In the genomic region with DNA sequence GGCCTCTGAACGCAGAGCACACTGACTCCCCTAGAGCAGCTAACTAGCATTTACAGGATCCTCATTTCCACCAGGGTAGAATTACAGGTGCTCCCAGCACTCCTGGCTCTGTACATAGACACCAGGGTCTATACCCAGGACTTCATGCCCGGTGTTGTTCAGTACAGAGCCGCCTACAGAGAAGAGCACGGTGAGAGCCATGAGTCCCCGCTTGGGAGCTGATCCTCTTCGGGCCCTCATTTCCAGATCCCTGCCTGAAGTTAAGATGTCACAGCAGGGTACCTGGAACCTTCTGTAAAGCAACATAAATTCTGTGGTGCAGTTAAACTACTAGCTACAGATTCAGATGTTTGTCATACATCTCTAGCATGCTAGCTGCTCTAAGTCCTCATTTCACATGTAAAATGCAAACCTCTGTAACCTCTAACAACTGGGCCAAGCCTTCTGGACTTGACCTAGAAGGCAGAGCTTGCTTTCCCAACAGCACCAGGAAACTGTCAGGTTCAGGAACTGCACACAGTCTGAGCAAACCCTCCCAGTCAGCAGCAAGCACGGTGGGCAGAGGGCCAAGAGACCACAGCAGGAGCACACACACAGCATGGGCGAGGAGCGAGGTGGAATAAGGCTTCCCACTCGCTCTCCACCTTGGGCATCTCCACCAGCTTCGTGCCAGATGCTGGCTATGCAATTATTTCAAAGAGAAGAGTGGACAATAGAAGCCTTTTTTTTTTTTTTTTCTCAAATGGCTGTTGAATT, we compare ENCODE assay signal across 13 mouse cellular contexts. TPM values are rescaled to one million over a fixed set of nuclear protein-coding genes. Genes with fewer than 3 reads are reported as not detected.
DNase-seq lines count a peak whose midpoint lies in the region; ATAC-seq and TF ChIP-seq lines count a peak whose summit lies in the region.
"Had no signal": no experiment of that assay in that cellular context is flagged by ENCODE, and none has a peak within 500 bp of the region (broad histone marks: within the 10 kb centered on the region; RNA-seq: fewer than 3 reads in every experiment).

No protein-coding gene starts in this region.

- no peak for ATAC-seq in hindbrain, embryonic 13.5 days (ENCODE audit: low FRiP score)
- ATAC-seq in hindbrain, embryonic 11.5 days (ENCODE audit: low FRiP score): no peak
- no peak for ATAC-seq in midbrain, embryonic 15.5 days (replicated peaks)
- ATAC-seq in heart, embryonic 11.5 days (replicated peaks; ENCODE audit: insufficient number of reproducible peaks, low FRiP score, low TSS enrichment): no peak

- DNase-seq in hindbrain, embryonic 11.5 days (ENCODE audit: low spot score): no peak
- DNase-seq in midbrain, embryonic 10.5 days (ENCODE audit: low spot score): no peak
- peak; percentile 81 to 87 for DNase-seq in cerebellum, postnatal 10 days
- no peak for DNase-seq in c-Kit-positive CD71-positive TER-119-positive erythroid progenitor cells, embryonic 14.5 days (ENCODE audit: low spot score)
- DNase-seq: heart, postnatal 14 days; kidney, postnatal 36 days; lung, postnatal 14 days; thymus, adult 18-20 months had no signal

- no peaks in the 10 kb centered on the region for H3K9me3 ChIP-seq in hindbrain, embryonic 13.5 days
- no peaks in the 10 kb centered on the region for H3K9me3 ChIP-seq in hindbrain, embryonic 11.5 days (ENCODE audit: control insufficient read depth, low read length)
- H3K9me3 ChIP-seq in midbrain, embryonic 15.5 days: no peaks in the 10 kb centered on the region
- no peaks in the 10 kb centered on the region for H3K9me3 ChIP-seq in midbrain, embryonic 10.5 days (replicated peaks)
- no peaks in the 10 kb centered on the region for H3K9me3 ChIP-seq in heart, embryonic 11.5 days (replicated peaks; ENCODE audit: control insufficient read depth, low read length)

- TF ChIP-seq POLR2A in myocyte (IDR thresholded peaks at IDR 0.05; ENCODE audit: insufficient read length, low read depth): no peak

- H3ac ChIP-seq in myocyte (ENCODE audit: control insufficient read depth, insufficient read length): no peak overlapping the region

- peaks cover 10% of the 10 kb centered on the region for H3K4me1 ChIP-seq in hindbrain, embryonic 13.5 days (replicated peaks)
- no peaks in the 10 kb centered on the region for H3K4me1 ChIP-seq in hindbrain, embryonic 11.5 days (replicated peaks; ENCODE audit: control insufficient read depth, insufficient read depth, low read length)
- H3K4me1 ChIP-seq in midbrain, embryonic 15.5 days: peaks cover 5% of the 10 kb centered on the region
- H3K4me1 ChIP-seq in midbrain, embryonic 10.5 days: no peaks in the 10 kb centered on the region
- peaks cover 6% of the 10 kb centered on the region; the same call in 1 of the 2 replicates for H3K4me1 ChIP-seq in heart, embryonic 11.5 days (ENCODE audit: control insufficient read depth, insufficient read depth, low read length)

- H3K27ac ChIP-seq in hindbrain, embryonic 13.5 days: peak overlapping the region; percentile 3; the same call in 1 of the 2 replicates
- no peak overlapping the region for H3K27ac ChIP-seq in hindbrain, embryonic 11.5 days (ENCODE audit: low read depth, low read length)
- H3K27ac ChIP-seq in midbrain, embryonic 15.5 days: peak overlapping the region; percentile 44; the same call in 1 of the 2 replicates
- H3K27ac ChIP-seq in midbrain, embryonic 10.5 days (replicated peaks): no peak overlapping the region
- H3K27ac ChIP-seq in heart, embryonic 11.5 days (ENCODE audit: low read depth, low read length): no peak overlapping the region

- no peaks in the 10 kb centered on the region for H3K27me3 ChIP-seq in hindbrain, embryonic 13.5 days
- H3K27me3 ChIP-seq in hindbrain, embryonic 11.5 days (ENCODE audit: control insufficient read depth, insufficient read depth, low read length): no peaks in the 10 kb centered on the region
- H3K27me3 ChIP-seq in midbrain, embryonic 15.5 days (replicated peaks): no peaks in the 10 kb centered on the region
- no peaks in the 10 kb centered on the region for H3K27me3 ChIP-seq in midbrain, embryonic 10.5 days (ENCODE audit: low read depth, poor library complexity, severe bottlenecking)
- no peaks in the 10 kb centered on the region for H3K27me3 ChIP-seq in myocyte (ENCODE audit: control insufficient read depth, insufficient read depth, insufficient read length)
- H3K27me3 ChIP-seq in heart, embryonic 11.5 days (ENCODE audit: control insufficient read depth, insufficient read depth, low read length): no peaks in the 10 kb centered on the region
- H3K27me3 ChIP-seq: CH12.LX had no signal

- H3K36me3 ChIP-seq in hindbrain, embryonic 13.5 days: peaks cover 70% of the 10 kb centered on the region
- peaks cover 9% of the 10 kb centered on the region; the same call in 1 of the 2 replicates for H3K36me3 ChIP-seq in hindbrain, embryonic 11.5 days (ENCODE audit: control insufficient read depth, insufficient read depth, low read length)
- H3K36me3 ChIP-seq in midbrain, embryonic 15.5 days (replicated peaks): peaks cover 26% of the 10 kb centered on the region
- H3K36me3 ChIP-seq in midbrain, embryonic 10.5 days: peaks cover 93% of the 10 kb centered on the region
- peaks cover 6% of the 10 kb centered on the region for H3K36me3 ChIP-seq in myocyte (ENCODE audit: control insufficient read depth, insufficient read depth)
- peaks cover 12% of the 10 kb centered on the region for H3K36me3 ChIP-seq in heart, embryonic 11.5 days (ENCODE audit: control insufficient read depth, insufficient read depth, low read length)

- H3K4me2 ChIP-seq in hindbrain, embryonic 13.5 days: no peak overlapping the region
- no peak overlapping the region for H3K4me2 ChIP-seq in hindbrain, embryonic 11.5 days (replicated peaks; ENCODE audit: low read depth, low read length)
- H3K4me2 ChIP-seq in midbrain, embryonic 15.5 days: no peak overlapping the region
- H3K4me2 ChIP-seq in myocyte (ENCODE audit: low read depth): no peak overlapping the region
- H3K4me2 ChIP-seq in heart, embryonic 11.5 days: no peak overlapping the region

- 72% methylated on average over 11 of the region's 11 CpGs for WGBS in hindbrain, embryonic 13.5 days
- 81% methylated on average over 11 of the region's 11 CpGs for WGBS in hindbrain, embryonic 11.5 days
- WGBS in midbrain, embryonic 15.5 days: 75% methylated on average over 11 of the region's 11 CpGs
- WGBS in midbrain, embryonic 10.5 days: 86% methylated on average over 11 of the region's 11 CpGs
- 83% methylated on average over 11 of the region's 11 CpGs for WGBS in heart, embryonic 11.5 days (ENCODE audit: insufficient replicate concordance)

- H3K4me3 ChIP-seq in hindbrain, embryonic 13.5 days: no peak overlapping the region
- H3K4me3 ChIP-seq in hindbrain, embryonic 11.5 days (ENCODE audit: low read depth, low read length): no peak overlapping the region
- no peak overlapping the region for H3K4me3 ChIP-seq in midbrain, embryonic 15.5 days
- no peak overlapping the region for H3K4me3 ChIP-seq in midbrain, embryonic 10.5 days
- no peak overlapping the region for H3K4me3 ChIP-seq in myocyte
- H3K4me3 ChIP-seq in heart, embryonic 11.5 days (ENCODE audit: low read depth, low read length): no peak overlapping the region

- H3K79me2 ChIP-seq in myocyte (ENCODE audit: control insufficient read depth, insufficient read depth): no peaks in the 10 kb centered on the region

- H3K9ac ChIP-seq in hindbrain, embryonic 13.5 days: 0 out of 2 replicates have a peak overlapping the region, but pooled peaks have one; percentile 3
- H3K9ac ChIP-seq in hindbrain, embryonic 11.5 days (ENCODE audit: low read depth, low read length): no peak overlapping the region
- no peak overlapping the region for H3K9ac ChIP-seq in midbrain, embryonic 15.5 days
- no peak overlapping the region for H3K9ac ChIP-seq in heart, embryonic 11.5 days (ENCODE audit: low read depth, low read length)

TF ChIP-seq in myocyte, 11 proteins besides CTCF, POLR2A, EP300 and RAD21:
- TF ChIP-seq REST (IDR thresholded peaks at IDR 0.05; ENCODE audit: insufficient read depth, insufficient read length) (no peak), POLR2AphosphoS2 (IDR thresholded peaks at IDR 0.05; ENCODE audit: insufficient read length, low read depth) (peak; percentile 65), MYOG (IDR thresholded peaks at IDR 0.05; ENCODE audit: control insufficient read depth in 1 of 3, insufficient read depth in 1 of 3, insufficient read length in 2 of 3, low read depth in 2 of 3) (no peak), CEBPB (IDR thresholded peaks at IDR 0.05; ENCODE audit: insufficient read depth, poor library complexity, severe bottlenecking) (no peak)

RNA-seq across cellular contexts. Expression of gene Ralbp1, which starts 37.7 kb away (rescaled TPM):
- 56.1 and 58.3 TPM in 2 replicates for polyA plus RNA-seq in hindbrain, embryonic 13.5 days (2015; fragmentation: Nextera tagmentation; extraction: Ambion mirVana)
- 47.6 and 47.7 TPM in 2 replicates for polyA plus RNA-seq in hindbrain, embryonic 11.5 days (2014; fragmentation: Nextera tagmentation; extraction: Ambion mirVana)
- polyA plus RNA-seq in midbrain, embryonic 15.5 days (2015; fragmentation: Nextera tagmentation; extraction: Ambion mirVana): 57.6 and 67.4 TPM in 2 replicates
- polyA plus RNA-seq in midbrain, embryonic 10.5 days (2016; fragmentation: Nextera tagmentation; extraction: Ambion mirVana): 49.3 and 51.6 TPM in 2 replicates
- 24.5 TPM for polyA plus RNA-seq in myocyte (2012; fragmentation: generic; extraction: Trizol)
- polyA plus RNA-seq in heart, embryonic 11.5 days (2014; fragmentation: Nextera tagmentation; extraction: Ambion mirVana): 46.9 and 47.5 TPM in 2 replicates

Comparison
In these comparisons a context has a peak if more than half of its experiments do, and no peak if none do; other contexts are left out.
1. H3K27ac ChIP-seq: peak in hindbrain, embryonic 13.5 days (single experiment) and midbrain, embryonic 15.5 days (single experiment); none in hindbrain, embryonic 11.5 days (single experiment), midbrain, embryonic 10.5 days (single experiment) and heart, embryonic 11.5 days (single experiment).
2. DNase-seq: peak in cerebellum, postnatal 10 days (2 of 2); none in hindbrain, embryonic 11.5 days (single experiment), midbrain, embryonic 10.5 days (single experiment) and c-Kit-positive CD71-positive TER-119-positive erythroid progenitor cells, embryonic 14.5 days (single experiment).